8 mouse cellular contexts compared by ENCODE assay signal in the genomic region with DNA sequence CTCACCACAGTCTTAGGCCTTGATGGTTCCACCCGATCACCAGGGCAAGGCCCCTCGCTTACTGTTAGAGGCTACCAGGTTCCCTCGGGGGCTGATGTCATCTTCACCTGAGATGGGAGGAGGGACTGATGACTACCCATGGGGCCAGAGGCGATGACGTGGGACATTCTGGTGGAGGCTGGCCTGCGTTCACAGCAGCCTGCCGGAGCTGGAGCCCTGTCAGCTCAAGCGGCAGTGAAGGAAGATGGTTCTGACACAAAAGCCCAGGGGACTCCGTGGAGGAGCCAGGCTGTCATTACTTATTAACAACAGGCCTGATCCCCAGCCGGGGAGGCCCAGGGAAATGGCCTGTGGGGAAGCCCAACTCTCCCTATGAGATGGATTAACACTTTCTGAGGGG.
DNase-seq lines count a peak whose midpoint lies in the region; ATAC-seq lines count a peak whose summit lies in the region.
"Had no signal": no experiment of that assay in that cellular context is flagged by ENCODE, and none has a peak within 500 bp of the region (broad histone marks: within the 10 kb centered on the region; RNA-seq: fewer than 3 reads in every experiment).

No protein-coding gene starts in this region.

- H3K36me3 ChIP-seq in neural tube, embryonic 11.5 days (ENCODE audit: control insufficient read depth, insufficient read depth, low read length), result no peaks in the 10 kb centered on the region
- no peaks in the 10 kb centered on the region for H3K36me3 ChIP-seq in neural tube, embryonic 15.5 days
- no peaks in the 10 kb centered on the region for H3K36me3 ChIP-seq in hindbrain, embryonic 11.5 days (ENCODE audit: control insufficient read depth, insufficient read depth, low read length)
- H3K36me3 ChIP-seq in limb, embryonic 12.5 days, result no peaks in the 10 kb centered on the region
- H3K36me3 ChIP-seq: limb, embryonic 15.5 days had no signal

- H3K9me3 ChIP-seq in neural tube, embryonic 11.5 days (ENCODE audit: control insufficient read depth, low read length), result no peaks in the 10 kb centered on the region
- H3K9me3 ChIP-seq in neural tube, embryonic 15.5 days (replicated peaks), result no peaks in the 10 kb centered on the region
- no peaks in the 10 kb centered on the region for H3K9me3 ChIP-seq in hindbrain, embryonic 11.5 days (ENCODE audit: control insufficient read depth, low read length)
- no peaks in the 10 kb centered on the region for H3K9me3 ChIP-seq in limb, embryonic 12.5 days
- H3K9me3 ChIP-seq: limb, embryonic 15.5 days had no signal

- DNase-seq in neural tube, embryonic 11.5 days (ENCODE audit: low spot score), result peak; percentile 48
- DNase-seq in hindbrain, embryonic 11.5 days (ENCODE audit: low spot score), result peak; percentile 43
- DNase-seq in yolk sac, embryonic 10.5 days (ENCODE audit: low spot score), result peak; percentile 25
- DNase-seq in urinary bladder, postnatal 25 days (ENCODE audit: low spot score), result no peak
- no peak for DNase-seq in left cerebral cortex, postnatal 25 days (ENCODE audit: low spot score in 2 of 2)

- peaks cover 3% of the 10 kb centered on the region; the same call in 1 of the 2 replicates for H3K4me1 ChIP-seq in neural tube, embryonic 11.5 days (ENCODE audit: control insufficient read depth, insufficient read depth, low read length)
- H3K4me1 ChIP-seq in neural tube, embryonic 15.5 days, result peaks cover 13% of the 10 kb centered on the region; the same call in 1 of the 2 replicates
- H3K4me1 ChIP-seq in hindbrain, embryonic 11.5 days (replicated peaks; ENCODE audit: control insufficient read depth, insufficient read depth, low read length), result no peaks in the 10 kb centered on the region
- H3K4me1 ChIP-seq in limb, embryonic 12.5 days (replicated peaks), result peaks cover 28% of the 10 kb centered on the region

- no peak for ATAC-seq in neural tube, embryonic 11.5 days (ENCODE audit: insufficient read depth, low FRiP score, low TSS enrichment)
- no peak for ATAC-seq in neural tube, embryonic 15.5 days (ENCODE audit: low FRiP score)
- ATAC-seq in hindbrain, embryonic 11.5 days (ENCODE audit: low FRiP score), result peak; percentile 65
- ATAC-seq in limb, embryonic 12.5 days (ENCODE audit: insufficient number of reproducible peaks, insufficient read depth, low FRiP score, low TSS enrichment, low read depth), result no peak

- H3K27ac ChIP-seq in neural tube, embryonic 11.5 days (ENCODE audit: low read depth, low read length), result peak overlapping the region; percentile 67
- no peak overlapping the region for H3K27ac ChIP-seq in neural tube, embryonic 15.5 days (replicated peaks)
- H3K27ac ChIP-seq in hindbrain, embryonic 11.5 days (ENCODE audit: low read depth, low read length), result peak overlapping the region; percentile 79
- 0 out of 2 replicates have a peak overlapping the region, but pooled peaks have one; percentile 69 for H3K27ac ChIP-seq in limb, embryonic 12.5 days
- H3K27ac ChIP-seq: limb, embryonic 15.5 days had no signal

- WGBS in neural tube, embryonic 11.5 days, result 35% methylated on average over 10 of the region's 10 CpGs
- WGBS in neural tube, embryonic 15.5 days, result 38% methylated on average over 10 of the region's 10 CpGs
- WGBS in hindbrain, embryonic 11.5 days, result 29% methylated on average over 10 of the region's 10 CpGs
- 42% methylated on average over 10 of the region's 10 CpGs for WGBS in limb, embryonic 12.5 days

- no peaks in the 10 kb centered on the region for H3K27me3 ChIP-seq in neural tube, embryonic 11.5 days (ENCODE audit: control insufficient read depth, insufficient read depth, low read length)
- no peaks in the 10 kb centered on the region for H3K27me3 ChIP-seq in neural tube, embryonic 15.5 days (replicated peaks)
- H3K27me3 ChIP-seq in hindbrain, embryonic 11.5 days (ENCODE audit: control insufficient read depth, insufficient read depth, low read length), result no peaks in the 10 kb centered on the region
- peaks cover 16% of the 10 kb centered on the region for H3K27me3 ChIP-seq in limb, embryonic 12.5 days
- H3K27me3 ChIP-seq: limb, embryonic 15.5 days had no signal

- intact Hi-C loops in left cerebral cortex, postnatal 25 days (cut with DNase I), result no loop called here

- H3K9ac ChIP-seq in neural tube, embryonic 11.5 days (ENCODE audit: low read length), result no peak overlapping the region
- no peak overlapping the region for H3K9ac ChIP-seq in neural tube, embryonic 15.5 days (replicated peaks)
- no peak overlapping the region for H3K9ac ChIP-seq in hindbrain, embryonic 11.5 days (ENCODE audit: low read depth, low read length)
- no peak overlapping the region for H3K9ac ChIP-seq in limb, embryonic 12.5 days (replicated peaks)
- H3K9ac ChIP-seq: limb, embryonic 15.5 days had no signal

- H3K4me3 ChIP-seq in neural tube, embryonic 11.5 days (ENCODE audit: low read depth, low read length), result no peak overlapping the region
- H3K4me3 ChIP-seq in neural tube, embryonic 15.5 days (replicated peaks), result no peak overlapping the region
- H3K4me3 ChIP-seq in hindbrain, embryonic 11.5 days (ENCODE audit: low read depth, low read length), result no peak overlapping the region
- H3K4me3 ChIP-seq in limb, embryonic 12.5 days (replicated peaks), result no peak overlapping the region
- H3K4me3 ChIP-seq: limb, embryonic 15.5 days had no signal

- H3K4me2 ChIP-seq in neural tube, embryonic 11.5 days (ENCODE audit: low read depth), result no peak overlapping the region
- no peak overlapping the region for H3K4me2 ChIP-seq in neural tube, embryonic 15.5 days
- no peak overlapping the region for H3K4me2 ChIP-seq in hindbrain, embryonic 11.5 days (replicated peaks; ENCODE audit: low read depth, low read length)
- no peak overlapping the region for H3K4me2 ChIP-seq in limb, embryonic 12.5 days
- H3K4me2 ChIP-seq: limb, embryonic 15.5 days had no signal

Comparison
In these comparisons a context has a peak if more than half of its experiments do, and no peak if none do; other contexts are left out.
1. DNase-seq: peak in neural tube, embryonic 11.5 days (single experiment), hindbrain, embryonic 11.5 days (single experiment) and yolk sac, embryonic 10.5 days (single experiment); none in urinary bladder, postnatal 25 days (single experiment) and left cerebral cortex, postnatal 25 days (0 of 2).